Mouse (Mus musculus) embryonic fibroblast, embryonic 13.5 days (primary cell): ENCODE measurements around the gene Epsti1.

Experiments used
- CTCF ChIP-seq: IDR thresholded peaks from 2 replicates; pipeline ENCODE4 v1.5.1; 2011; ENCODE audit warnings: mild to moderate bottlenecking, control low read depth, low read length, moderate library complexity, borderline replicate concordance; ENCODE audit not compliant: insufficient read depth
- POLR2A ChIP-seq: IDR thresholded peaks from 2 replicates; pipeline ENCODE4 v1.6.1; 2011; ENCODE audit warnings: low read depth, mild to moderate bottlenecking, control low read depth, low read length, moderate library complexity

GRCm38 (mm10) chr14:77928653-77929052 is 24.6 kb downstream of the Epsti1 start:
- no peak for TF ChIP-seq CTCF
- TF ChIP-seq POLR2A = no peak
